Mouse (Mus musculus): ENCODE results near the gene Gpr137. TPM values are rescaled to one million over a fixed set of nuclear protein-coding genes. Genes with fewer than 3 reads are reported as not detected.

Gene Gpr137
- total RNA-seq, 2 experiments from 2014 or later: 8.2 to 13.8 TPM

DNA sequence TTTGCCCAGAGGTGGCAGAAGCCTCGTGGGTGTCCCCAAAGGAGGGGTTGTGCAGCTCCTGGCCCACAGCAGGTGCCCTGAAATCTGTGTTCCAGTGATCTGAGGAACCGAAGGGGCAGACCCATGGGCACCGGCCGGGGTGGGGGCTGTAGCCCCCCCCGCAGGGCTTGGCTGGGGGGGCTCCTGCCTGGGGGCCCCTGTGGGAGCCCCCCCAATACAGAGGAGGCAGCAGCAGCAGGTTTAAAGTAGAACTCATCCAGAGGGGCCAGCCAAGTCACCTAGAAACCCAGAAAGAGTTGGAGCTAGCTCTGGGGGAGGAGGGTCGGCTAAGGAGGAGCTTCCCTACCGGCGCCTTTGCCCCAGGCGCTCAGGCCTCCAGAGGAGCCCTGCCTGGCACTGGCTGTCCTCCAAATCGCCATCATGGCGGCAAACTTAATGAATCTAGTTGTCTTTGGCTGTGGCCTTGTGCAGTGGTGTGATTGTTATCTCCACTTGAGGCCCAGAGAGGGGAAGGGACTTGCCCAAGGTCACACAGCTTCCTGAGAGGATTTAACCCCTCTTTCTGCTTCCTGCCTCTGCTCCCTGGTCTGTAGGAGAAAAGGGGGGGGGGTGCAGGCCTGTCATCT lies 28.3 kb upstream of the Gpr137 start:
- peak overlapping the region; percentile 13; the same call in 1 of the 2 replicates for H3K27ac ChIP-seq
- DNase-seq: no peak
- H3K4me3 ChIP-seq: no peak overlapping the region
- no peak for TF ChIP-seq CTCF (IDR thresholded peaks at IDR 0.05)
- intact Hi-C loops (cut with DNase I): no loop called here

DNA sequence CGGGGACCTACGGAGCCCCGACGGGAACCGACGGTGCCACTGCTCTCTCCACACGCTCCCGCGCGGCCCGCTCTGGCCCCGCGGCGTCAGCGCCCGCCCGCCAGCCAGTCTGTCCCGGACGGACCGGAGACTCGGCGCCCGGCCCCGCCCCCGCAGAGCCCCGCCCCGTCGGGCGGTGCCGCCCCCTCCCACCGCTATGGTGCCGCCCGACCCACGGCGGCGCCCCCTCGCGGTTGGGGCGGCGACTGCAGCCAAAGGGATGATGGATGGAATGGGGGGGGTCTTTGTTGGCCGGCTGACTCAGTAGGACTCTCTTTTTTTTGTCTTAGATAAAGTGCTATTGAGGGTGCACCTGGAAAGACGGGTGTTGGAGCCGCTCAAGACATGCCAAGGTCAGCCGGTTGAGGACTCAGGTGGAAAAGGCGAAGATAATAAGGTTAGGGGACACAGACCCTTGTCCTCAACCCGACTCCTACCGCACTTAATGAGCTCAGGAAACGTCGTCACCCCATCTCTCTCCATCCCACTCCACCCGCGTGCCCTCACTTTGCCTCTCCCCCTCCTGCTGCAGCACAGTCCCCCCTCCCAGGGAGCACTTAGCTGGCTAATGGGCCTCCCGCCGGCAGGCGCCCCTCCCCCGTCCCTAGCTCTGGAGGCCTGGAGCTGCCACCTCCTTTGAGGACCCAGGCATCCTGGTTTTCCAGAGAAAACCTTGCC lies 27.5 kb upstream of the Gpr137 start:
- intact Hi-C loops (cut with DNase I): loop anchor here (2.0 kb wide), 2 partner anchors 17 to 45 kb away; partner anchors contain the start of gene Catsperz
- DNase-seq: peak; percentile 91
- TF ChIP-seq CTCF (IDR thresholded peaks at IDR 0.05): peak; percentile 88
- Histone ChIP-seq H3K27ac (peak overlapping the region; percentile 93), H3K4me3 (peak overlapping the region; percentile 98)

DNA sequence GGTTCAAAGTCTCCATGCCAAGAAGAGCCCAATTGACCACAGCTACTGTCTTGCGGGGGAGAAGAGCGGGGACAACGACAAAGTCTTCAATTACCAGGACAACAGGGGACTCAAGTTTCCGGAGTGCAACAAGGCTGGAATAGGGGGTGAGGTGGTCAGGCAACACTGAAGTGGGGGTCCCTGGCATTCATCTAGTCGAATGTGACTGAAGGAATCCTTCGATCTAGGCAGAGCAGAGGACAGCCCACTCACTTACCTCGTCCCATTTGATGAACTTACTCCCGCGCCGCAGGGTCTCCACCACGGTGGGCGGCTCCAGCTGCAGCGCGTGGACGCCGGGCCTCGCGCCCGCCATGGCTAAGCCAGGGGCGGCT lies 27.0 kb upstream of the Gpr137 start:
- peak overlapping the region; percentile 98 for H3K4me3 ChIP-seq
- intact Hi-C loops (cut with DNase I): loop anchor here (2.0 kb wide), 2 partner anchors 16 to 44 kb away; partner anchors contain the start of gene Catsperz
- DNase-seq: no peak
- TF ChIP-seq CTCF (IDR thresholded peaks at IDR 0.05): no peak
- H3K27ac ChIP-seq: peak overlapping the region; percentile 93

DNA sequence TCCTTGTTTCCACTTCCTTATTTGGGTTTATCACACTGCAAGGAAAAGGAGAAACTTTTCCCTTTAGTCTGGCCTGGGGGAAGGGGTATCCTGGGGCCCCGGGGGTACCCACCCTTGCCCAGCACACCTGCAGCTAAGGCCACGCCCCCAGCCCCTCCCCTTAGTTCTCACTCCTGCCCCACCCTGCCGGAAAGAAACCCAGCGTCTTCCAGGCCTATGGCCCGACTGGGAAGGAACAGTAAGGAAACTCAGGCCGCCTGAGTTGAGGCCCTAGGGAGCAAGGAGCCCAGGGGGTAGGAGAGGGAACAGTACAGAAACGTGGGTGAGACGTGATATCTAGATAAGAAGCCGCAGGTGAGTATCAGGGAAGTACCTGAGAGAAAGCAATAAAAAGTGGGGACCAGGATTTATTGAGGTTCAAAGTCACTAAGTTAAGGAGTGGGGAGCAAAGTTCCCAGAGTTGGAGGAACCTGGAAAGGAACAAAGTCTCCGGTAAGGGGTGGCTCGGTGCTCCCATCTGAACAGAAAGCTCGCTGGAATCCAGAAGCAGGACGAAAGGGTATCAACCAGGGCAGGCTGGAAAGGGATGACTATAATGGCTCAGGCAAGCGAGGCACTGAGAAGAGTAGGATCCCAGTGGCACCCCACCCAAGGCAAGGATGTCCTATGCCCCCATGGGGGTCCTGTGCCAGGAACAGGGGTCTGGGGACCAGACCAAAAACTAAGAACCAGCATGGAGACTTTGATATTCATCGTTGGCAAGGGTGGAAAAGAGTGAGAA lies 26.4 kb upstream of the Gpr137 start:
- peak overlapping the region; percentile 98 for H3K4me3 ChIP-seq
- intact Hi-C loops (cut with DNase I): loop anchor here (2.0 kb wide), 2 partner anchors 16 to 44 kb away; partner anchors contain the start of gene Catsperz
- DNase-seq: no peak
- no peak for TF ChIP-seq CTCF (IDR thresholded peaks at IDR 0.05)
- H3K27ac ChIP-seq: peak overlapping the region; percentile 93

DNA sequence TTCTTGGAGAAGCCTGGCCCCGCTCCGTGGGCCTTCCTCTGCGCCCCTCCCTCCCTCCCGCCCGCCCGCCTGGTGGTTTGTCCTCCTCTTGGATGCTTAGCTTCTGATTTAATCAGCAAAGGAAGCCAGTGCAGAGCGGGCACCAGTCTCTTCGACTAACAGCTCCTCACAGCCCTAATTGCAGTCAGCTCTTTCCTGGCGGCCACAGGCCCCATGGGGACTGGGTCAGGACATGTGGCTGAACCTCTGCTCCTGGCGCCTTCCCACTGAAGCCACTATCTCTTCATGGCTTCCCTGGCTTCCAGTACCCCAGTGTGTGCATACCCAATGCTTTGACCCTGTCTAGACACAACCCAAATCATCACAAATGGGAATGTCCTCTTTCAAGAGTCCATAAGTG lies 14.2 kb upstream of the Gpr137 start:
- no peak for TF ChIP-seq CTCF (IDR thresholded peaks at IDR 0.05)
- no peak overlapping the region for H3K4me3 ChIP-seq
- no peak for DNase-seq
- intact Hi-C loops (cut with DNase I): no loop called here
- H3K27ac ChIP-seq: no peak overlapping the region

DNA sequence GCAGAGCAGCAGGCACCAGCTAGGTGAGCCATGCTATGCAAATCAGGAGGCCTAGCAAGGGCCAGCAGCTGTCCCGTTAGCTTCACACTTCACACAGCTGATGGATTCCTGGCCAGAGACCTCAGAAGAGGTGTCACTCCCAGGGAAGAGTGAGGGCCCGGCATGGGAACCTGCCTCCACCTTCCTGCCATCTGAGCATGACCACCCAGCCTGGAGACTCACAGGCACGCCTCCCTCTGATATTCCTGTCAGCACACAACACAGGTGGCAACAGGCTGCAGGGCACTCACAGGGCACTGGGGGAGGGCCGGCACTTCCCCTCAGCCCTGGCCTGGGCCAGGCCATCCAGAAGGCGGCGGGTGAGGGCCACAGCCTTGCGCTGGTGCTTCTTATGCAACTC lies 13.1 kb upstream of the Gpr137 start:
- peak; percentile 22 for DNase-seq
- TF ChIP-seq CTCF (IDR thresholded peaks at IDR 0.05): no peak
- H3K27ac ChIP-seq: no peak overlapping the region
- H3K4me3 ChIP-seq: no peak overlapping the region
- intact Hi-C loops (cut with DNase I): no loop called here

DNA sequence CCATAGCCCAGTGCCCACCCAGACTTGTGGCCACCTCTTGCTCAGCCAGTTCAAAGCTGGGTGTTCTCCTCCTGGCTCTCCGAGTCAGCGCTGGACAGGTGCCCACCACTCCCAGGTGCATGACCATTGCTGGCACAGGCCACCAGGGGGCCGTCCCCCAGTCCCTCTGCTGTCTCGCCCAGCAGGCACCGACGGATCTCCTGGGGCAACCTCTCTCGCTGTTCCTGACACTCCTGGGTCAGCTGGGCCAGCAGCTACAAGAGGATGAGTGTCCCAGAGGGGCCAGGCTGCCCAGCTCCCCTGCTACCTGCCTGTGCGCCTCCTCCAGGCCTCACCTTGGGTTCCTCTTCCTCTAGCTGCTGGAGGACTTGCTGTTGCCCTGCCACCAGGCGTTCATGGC lies 11.8 kb upstream of the Gpr137 start:
- TF ChIP-seq CTCF (IDR thresholded peaks at IDR 0.05): peak; percentile 38
- Histone ChIP-seq H3K4me3 (no peak overlapping the region), H3K27ac (peak overlapping the region; percentile 100)
- DNase-seq: peak; percentile 61
- intact Hi-C loops (cut with DNase I): no loop called here

DNA sequence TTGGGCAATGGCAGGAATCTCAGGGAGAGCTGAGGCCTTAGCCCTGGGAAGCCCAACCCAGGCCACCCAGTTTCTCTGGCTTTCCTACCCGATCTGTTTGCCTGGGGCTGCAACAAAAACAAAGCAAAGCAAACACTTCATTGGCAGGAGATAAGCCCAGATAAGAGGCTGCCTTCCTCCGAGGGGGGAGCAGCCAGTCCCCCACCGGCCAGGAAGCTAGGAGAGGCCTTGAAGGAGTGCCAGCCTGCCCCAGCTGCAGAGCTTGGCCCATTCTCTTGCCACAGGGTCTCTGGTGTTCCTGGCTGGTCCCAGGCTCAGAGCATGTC lies 10.4 kb upstream of the Gpr137 start:
- intact Hi-C loops (cut with DNase I): loop anchor here (2.0 kb wide), 1 partner anchor 16 kb away; no protein-coding TSS in a partner anchor
- no peak for TF ChIP-seq CTCF (IDR thresholded peaks at IDR 0.05)
- Histone ChIP-seq H3K4me3 (peak overlapping the region; percentile 82), H3K27ac (peak overlapping the region; percentile 100)
- peak; percentile 65 for DNase-seq

DNA sequence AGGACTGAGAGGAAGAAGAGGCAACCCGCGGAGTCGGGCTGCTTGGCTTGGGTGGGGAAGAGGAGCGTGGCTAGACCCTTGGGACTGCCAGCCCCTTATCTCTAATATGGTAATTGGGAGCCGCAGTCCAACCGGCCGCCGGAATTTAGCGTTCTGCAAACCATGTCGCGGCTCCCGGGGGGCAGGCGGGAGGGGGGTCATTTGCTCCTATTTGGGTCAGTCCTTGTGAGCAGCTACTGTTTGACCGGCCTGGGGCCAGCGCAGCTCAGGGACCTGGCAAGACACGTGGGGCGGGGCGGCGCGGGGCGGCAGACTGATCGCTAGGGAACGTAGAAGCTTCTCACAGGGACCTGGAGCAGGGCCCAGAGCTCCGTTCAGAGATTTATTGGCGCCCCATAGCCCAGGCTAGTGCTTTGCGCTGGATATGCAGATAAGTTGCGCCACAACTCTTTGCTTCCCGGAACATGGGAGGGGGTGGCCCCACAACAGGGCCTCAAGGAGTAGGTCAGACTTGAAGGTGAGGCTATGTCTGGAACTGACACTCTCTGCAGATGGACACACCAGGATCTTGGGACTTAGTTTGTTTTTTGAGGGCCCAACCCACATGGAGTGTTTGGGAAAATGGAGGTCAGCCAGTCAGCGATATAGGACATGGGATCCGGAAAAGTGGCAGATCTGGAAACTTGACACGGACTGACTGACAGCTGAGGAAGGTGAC lies 9.9 kb upstream of the Gpr137 start:
- DNase-seq: peak; percentile 93
- Histone ChIP-seq H3K4me3 (peak overlapping the region; percentile 82), H3K27ac (peak overlapping the region; percentile 100)
- intact Hi-C loops (cut with DNase I): loop anchor here (1.0 to 2.0 kb wide), 2 partner anchors 10 to 17 kb away; partner anchors contain the start of gene Gpr137
- TF ChIP-seq CTCF (IDR thresholded peaks at IDR 0.05): no peak

DNA sequence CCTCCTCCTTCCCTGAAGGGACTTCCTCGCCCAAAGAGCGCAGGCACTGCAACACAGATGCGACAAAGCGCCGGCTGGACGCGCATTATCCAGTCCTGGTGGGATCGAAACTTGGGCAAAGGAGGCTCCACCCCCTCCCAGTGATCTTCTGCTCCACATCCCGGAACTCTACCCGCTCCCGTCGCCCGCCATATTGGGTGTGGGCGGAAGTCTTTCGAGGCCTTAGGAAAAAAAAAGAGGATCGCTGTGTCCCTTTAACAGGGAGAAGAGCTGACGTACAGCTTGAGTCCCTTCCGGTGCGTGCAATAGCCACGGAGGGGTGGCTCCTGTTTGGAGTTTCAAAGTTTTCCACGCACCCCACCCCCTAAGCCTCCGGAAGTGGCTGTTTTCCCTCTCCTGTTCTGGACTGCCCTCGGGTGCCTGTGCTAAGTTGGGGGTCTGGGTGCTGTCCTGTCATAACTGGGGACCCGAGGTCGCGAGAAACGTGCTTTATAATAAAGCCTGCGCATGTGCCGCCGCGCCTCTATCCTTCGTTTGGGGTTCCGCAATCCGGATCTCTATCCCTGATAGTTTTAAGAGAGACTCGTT lies 9.2 kb upstream of the Gpr137 start:
- TF ChIP-seq CTCF (IDR thresholded peaks at IDR 0.05): no peak
- Histone ChIP-seq H3K27ac (peak overlapping the region; percentile 100), H3K4me3 (peak overlapping the region; percentile 82)
- intact Hi-C loops (cut with DNase I): loop anchor here (1.0 kb wide), 1 partner anchor 9 kb away; the partner anchor contains the start of gene Gpr137
- peak; percentile 95 for DNase-seq

DNA sequence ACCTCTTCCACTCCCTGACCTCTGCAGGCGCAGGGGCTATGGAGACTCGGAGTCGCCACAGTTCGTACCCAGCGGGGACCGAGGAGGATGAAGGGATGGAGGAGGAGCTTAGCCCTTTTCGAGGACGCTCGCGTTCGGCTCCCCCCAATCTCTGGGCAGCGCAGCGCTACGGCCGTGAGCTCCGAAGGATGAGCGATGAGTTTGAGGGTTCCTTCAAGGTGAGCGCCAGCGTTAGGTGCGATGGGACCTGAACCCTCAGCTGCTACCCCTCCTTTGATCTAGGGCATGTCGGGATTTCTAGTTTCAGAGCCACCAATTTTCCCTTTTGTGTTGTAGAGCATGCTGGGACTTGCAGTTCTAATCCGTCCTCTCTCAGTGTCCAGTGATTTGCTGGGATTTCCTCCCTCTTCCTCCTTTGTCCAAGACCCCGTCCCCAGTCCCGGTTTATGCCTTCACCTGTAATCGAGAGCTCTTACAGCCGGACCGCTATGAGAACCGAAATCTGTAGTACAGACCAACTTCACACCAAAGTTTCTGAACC lies 8.4 kb upstream of the Gpr137 start:
- no peak for TF ChIP-seq CTCF (IDR thresholded peaks at IDR 0.05)
- intact Hi-C loops (cut with DNase I): loop anchor here (1.0 kb wide), 1 partner anchor 8 kb away; the partner anchor contains the start of gene Gpr137
- peak; percentile 54 for DNase-seq
- Histone ChIP-seq H3K27ac (peak overlapping the region; percentile 100), H3K4me3 (peak overlapping the region; percentile 82)

Data from gastrocnemius, adult 2 months (tissue).